Mouse (Mus musculus) C2C12 (cell line): Measurements from ENCODE around the gene Btbd6.

Source experiments
- CEBPB ChIP-seq: IDR thresholded peaks from one replicate; pipeline ENCODE4 v1.6.1; 2011; ENCODE audit warnings: low read depth, mild to moderate bottlenecking, control low read depth, moderate library complexity
- CTCF ChIP-seq: IDR thresholded peaks from one replicate; pipeline ENCODE4 v1.5.1; 2011; ENCODE audit not compliant: control insufficient read depth, insufficient read depth, insufficient read length
- USF1 ChIP-seq: IDR thresholded peaks from one replicate; pipeline ENCODE4 v1.6.1; 2011; ENCODE audit warnings: low read depth, mild to moderate bottlenecking, control low read depth, moderate library complexity

DNA sequence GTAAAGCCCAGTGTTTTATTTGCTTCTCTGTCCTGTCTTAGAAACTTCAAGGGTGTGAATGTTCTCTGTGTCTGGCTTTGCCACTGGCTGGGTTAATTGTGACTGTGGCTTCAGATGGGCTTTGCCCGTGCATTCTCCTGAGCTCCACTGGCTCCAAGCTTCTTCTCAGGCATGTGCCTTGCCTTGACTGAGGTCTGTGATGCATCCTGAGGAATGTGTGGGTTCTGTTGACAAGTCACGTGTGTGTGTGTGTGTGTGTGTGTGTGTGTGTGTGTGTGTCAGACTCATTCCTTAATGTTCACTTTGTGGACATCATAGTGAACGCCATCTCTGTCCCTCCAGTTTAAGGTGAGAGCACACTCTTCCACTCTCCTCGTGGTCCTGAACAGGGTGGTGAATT is 42.5 kb downstream of the Btbd6 start:
- TF ChIP-seq CTCF (no peak), CEBPB (no peak), USF1 (peak; percentile 75)
